Mouse (Mus musculus) MEL (cell line): ENCODE data around the gene Tbck. TPM values are rescaled to one million over a fixed set of nuclear protein-coding genes. Genes with fewer than 3 reads are reported as not detected.

ENCODE experiments used
- DNase-seq: peaks from one replicate; pipeline ENCODE4 v3.0.0; 2011; ENCODE audit warnings: low read depth, low spot score
- H3K27ac ChIP-seq: 2 replicates; pipeline ENCODE4 v1.5.1; 2012; ENCODE audit warnings: low read depth, mild to moderate bottlenecking, control low read depth, low read length, moderate library complexity; ENCODE audit not compliant: control insufficient read depth
- H3K27me3 ChIP-seq, 2 experiments: fragments of 150-350 bp in 1 of 2; sonication (generic) in 1 of 2; 2 replicates each; pipeline ENCODE4 v1.6.1; 2012; ENCODE audit warnings: low read length in 2 of 2, mild to moderate bottlenecking in 2 of 2, improper control_type of control experiment in 1 of 2, moderate library complexity in 1 of 2; ENCODE audit not compliant: insufficient read depth in 2 of 2, control insufficient read depth in 1 of 2
- H3K36me3 ChIP-seq, 2 experiments: 2 replicates each; pipeline ENCODE4 v1.6.1; 2012 to 2014; ENCODE audit warnings: low read length in 2 of 2, improper control_type of control experiment in 1 of 2, inconsistent platforms in 1 of 2, mild to moderate bottlenecking in 1 of 2; ENCODE audit not compliant: insufficient read depth in 2 of 2, control insufficient read depth in 1 of 2
- H3K4me1 ChIP-seq, 2 experiments: fragments of 150-350 bp in 1 of 2; sonication (generic) in 1 of 2; 2 replicates each; pipeline ENCODE4 v1.6.1; 2012; ENCODE audit warnings: low read length in 2 of 2, improper control_type of control experiment in 1 of 2, mild to moderate bottlenecking in 1 of 2; ENCODE audit not compliant: insufficient read depth in 2 of 2, control insufficient read depth in 1 of 2
- H3K4me3 ChIP-seq, 2 experiments: fragments of 150-350 bp in 1 of 2; sonication (generic) in 1 of 2; 2 replicates each; pipeline ENCODE4 v1.5.1; 2012; ENCODE audit warnings: low read depth in 2 of 2, low read length in 2 of 2, mild to moderate bottlenecking in 2 of 2, moderate library complexity in 2 of 2, control low read depth in 1 of 2, improper control_type of control experiment in 1 of 2; ENCODE audit not compliant: control insufficient read depth in 1 of 2, insufficient read depth in 1 of 2
- H3K79me2 ChIP-seq: 2 replicates; pipeline ENCODE4 v1.6.1; 2012; ENCODE audit warnings: mild to moderate bottlenecking, low read length, moderate library complexity; ENCODE audit not compliant: control insufficient read depth, poor library complexity, insufficient read depth
- H3K9ac ChIP-seq: 2 replicates; pipeline ENCODE4 v1.6.1; 2012; ENCODE audit warnings: low read depth, mild to moderate bottlenecking, control low read depth, low read length, moderate library complexity; ENCODE audit not compliant: control insufficient read depth, poor library complexity, severe bottlenecking
- H3K9me3 ChIP-seq: fragments of 150-350 bp; sonication (generic); replicated peaks from 2 replicates; pipeline ENCODE4 v1.6.1; 2012; ENCODE audit warnings: mild to moderate bottlenecking, low read length, improper control_type of control experiment, moderate library complexity; ENCODE audit not compliant: insufficient read depth
- ELF1 ChIP-seq: IDR thresholded peaks from 2 replicates; pipeline ENCODE4 v1.6.1; 2014; ENCODE audit warnings: low read depth, mild to moderate bottlenecking, inconsistent platforms, low read length, improper control_type of control experiment, moderate library complexity
- EP300 ChIP-seq, 2 experiments: IDR thresholded peaks; 2 replicates each; pipeline ENCODE4 v1.6.1; 2011; ENCODE audit warnings: improper control_type of control experiment in 2 of 2, low read length in 2 of 2, low read depth in 1 of 2, mild to moderate bottlenecking in 1 of 2
- ETS1 ChIP-seq: IDR thresholded peaks from 2 replicates; pipeline ENCODE4 v1.6.1; 2012; ENCODE audit warnings: low read depth, mild to moderate bottlenecking, inconsistent platforms, low read length, improper control_type of control experiment, moderate library complexity
- GATA1 ChIP-seq: IDR thresholded peaks from 2 replicates; pipeline ENCODE4 v1.6.1; 2011; ENCODE audit warnings: low read depth, low read length, improper control_type of control experiment
- HCFC1 ChIP-seq: IDR thresholded peaks from 2 replicates; pipeline ENCODE4 v1.6.1; 2012; ENCODE audit warnings: low read depth, mild to moderate bottlenecking, inconsistent platforms, low read length, improper control_type of control experiment, moderate library complexity
- JUND ChIP-seq: IDR thresholded peaks from 2 replicates; pipeline ENCODE4 v1.6.1; 2011; ENCODE audit warnings: low read depth, mild to moderate bottlenecking, improper control_type of control experiment, low read length
- MEF2A ChIP-seq: IDR thresholded peaks from 2 replicates; pipeline ENCODE4 v1.6.1; 2014; ENCODE audit warnings: low read depth, mild to moderate bottlenecking, inconsistent platforms, low read length, improper control_type of control experiment; ENCODE audit not compliant: poor library complexity, insufficient replicate concordance, severe bottlenecking; ENCODE audit errors: extremely low read depth
- MXI1 ChIP-seq: IDR thresholded peaks from 2 replicates; pipeline ENCODE4 v1.6.1; 2011; ENCODE audit warnings: mild to moderate bottlenecking, low read depth, low read length, improper control_type of control experiment
- POLR2A ChIP-seq, 2 experiments: IDR thresholded peaks; 2 replicates each; pipeline ENCODE4 v1.6.1; 2011 to 2012; ENCODE audit warnings: low read length in 2 of 2, mild to moderate bottlenecking in 2 of 2, control low read depth in 1 of 2, improper control_type of control experiment in 1 of 2, low read depth in 1 of 2, moderate library complexity in 1 of 2; ENCODE audit not compliant: control insufficient read depth in 1 of 2, insufficient read depth in 1 of 2, poor library complexity in 1 of 2
- POLR2AphosphoS2 ChIP-seq: IDR thresholded peaks from 2 replicates; pipeline ENCODE4 v1.6.1; 2011; ENCODE audit warnings: low read length, improper control_type of control experiment
- RCOR1 ChIP-seq: IDR thresholded peaks from 2 replicates; pipeline ENCODE4 v1.6.1; 2012; ENCODE audit warnings: low read depth, mild to moderate bottlenecking, inconsistent platforms, low read length, improper control_type of control experiment
- TAL1 ChIP-seq: IDR thresholded peaks from 2 replicates; pipeline ENCODE4 v1.6.1; 2012; ENCODE audit warnings: mild to moderate bottlenecking, inconsistent platforms, low read length, moderate library complexity, mixed read lengths
- TCF12 ChIP-seq: IDR thresholded peaks from 2 replicates; pipeline ENCODE4 v1.6.1; 2014; ENCODE audit warnings: low read depth, mild to moderate bottlenecking, inconsistent platforms, low read length, improper control_type of control experiment, moderate library complexity
- ZKSCAN1 ChIP-seq: IDR thresholded peaks from 2 replicates; pipeline ENCODE4 v1.6.1; 2012; ENCODE audit warnings: low read depth, mild to moderate bottlenecking, inconsistent platforms, low read length, improper control_type of control experiment, moderate library complexity
- polyA plus RNA-seq, 2 experiments: library from polyadenylated mRNA; stranded (reverse) in 1 of 2; unstranded in 1 of 2; fragments of >175 nt in 1 of 2; fragments of >200 nt in 1 of 2; gene quantifications; 2 replicates each; pipeline versions ENCODE4 v1.2.1 to v1.2.4; 2012; ENCODE audit warnings: low replicate concordance in 2 of 2, low read depth in 1 of 2; ENCODE audit not compliant: insufficient read length in 2 of 2, insufficient read depth in 1 of 2, missing spikeins in 1 of 2
- total RNA-seq: library from RNA; depleted of rRNA; stranded (reverse); fragments of 300-350 nt; gene quantifications from 2 replicates; pipeline ENCODE4 v1.2.3, GENCODE M21; 2012

Tbck gene
- total and polyA plus RNA-seq, 3 experiments = 4.6 to 7.5 TPM; not detected in 1

GRCm38 (mm10) chr3:132856651-132857050, 172.7 kb downstream of the Tbck start:
- DNase-seq = no peak
- Histone ChIP-seq H3K79me2 (no peaks in the 10 kb centered on the region), H3K9ac (no peak overlapping the region), H3K4me1 (peaks cover 4 to 14% of the 10 kb centered on the region in 2 experiments), H3K27me3 (no peaks in the 10 kb centered on the region), H3K9me3 (no peaks in the 10 kb centered on the region), H3K27ac (no peak overlapping the region), H3K4me3 (no peak overlapping the region), H3K36me3 (peaks cover 0 to 5% of the 10 kb centered on the region in 2 experiments; a peak in 2 of 4 replicates)
- no peak for TF ChIP-seq GATA1

GRCm38 (mm10) chr3:132858849-132859248, 174.9 kb downstream of the Tbck start:
- peaks cover 4 to 18% of the 10 kb centered on the region in 2 experiments for H3K4me1 ChIP-seq
- no peaks in the 10 kb centered on the region for H3K27me3 ChIP-seq
- no peak overlapping the region for H3K4me3 ChIP-seq
- no peaks in the 10 kb centered on the region for H3K9me3 ChIP-seq
- H3K27ac ChIP-seq = no peak overlapping the region
- no peaks in the 10 kb centered on the region for H3K79me2 ChIP-seq
- H3K9ac ChIP-seq = no peak overlapping the region
- no peak for DNase-seq
- TF ChIP-seq ZKSCAN1 = no peak
- TF ChIP-seq ETS1 = no peak
- no peak for TF ChIP-seq POLR2AphosphoS2
- TF ChIP-seq POLR2A (IDR thresholded peaks at IDR 0.05; ENCODE audit: control insufficient read depth in 1 of 2, insufficient read depth in 1 of 2, low read depth in 1 of 2, low read length in 2 of 2, poor library complexity in 1 of 2) = no peak
- no peak for TF ChIP-seq MEF2A
- no peak for TF ChIP-seq JUND
- no peak for TF ChIP-seq GATA1
- peaks cover 0 to 5% of the 10 kb centered on the region in 2 experiments; a peak in 2 of 4 replicates for H3K36me3 ChIP-seq

DNA sequence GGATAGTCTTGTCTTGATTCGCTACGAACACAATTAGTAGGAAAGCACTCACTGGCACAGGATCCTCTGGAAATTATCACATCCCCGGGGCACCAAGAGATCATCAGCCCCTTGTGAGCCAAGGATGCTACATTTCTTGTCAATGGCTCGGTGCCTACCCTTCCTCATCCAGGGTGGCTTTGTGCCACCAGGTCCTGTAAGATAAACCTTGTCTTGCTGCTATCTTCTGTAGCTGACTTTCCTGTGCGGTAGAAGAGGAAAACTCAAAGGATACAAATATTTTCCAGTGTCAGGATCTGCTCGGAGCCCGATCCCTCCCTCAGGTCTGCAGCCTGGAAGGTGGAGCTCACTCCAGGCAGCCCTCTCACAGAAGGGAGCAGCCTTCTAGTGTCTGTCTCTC, 175.6 kb downstream of the Tbck start:
- peak overlapping the region; percentile 50 to 73 for H3K4me3 ChIP-seq
- peak; percentile 51 for DNase-seq
- peaks cover 0 to 5% of the 10 kb centered on the region in 2 experiments; a peak in 2 of 4 replicates for H3K36me3 ChIP-seq
- no peaks in the 10 kb centered on the region for H3K27me3 ChIP-seq
- no peaks in the 10 kb centered on the region for H3K79me2 ChIP-seq
- peaks cover 5 to 25% of the 10 kb centered on the region in 2 experiments for H3K4me1 ChIP-seq
- no peak overlapping the region for H3K27ac ChIP-seq
- H3K9me3 ChIP-seq = no peaks in the 10 kb centered on the region
- H3K9ac ChIP-seq = peak overlapping the region; percentile 36
- TF ChIP-seq ELF1 = no peak
- TF ChIP-seq ETS1 = 0 out of 2 replicates have a peak, but pooled peaks have one; percentile 18
- TF ChIP-seq MXI1 = peak; percentile 29; the same call in 1 of the 2 replicates
- 0 out of 2 replicates have a peak, but pooled peaks have one; percentile 33 for TF ChIP-seq TAL1
- TF ChIP-seq GATA1 = peak; percentile 48; the same call in 1 of the 2 replicates
- peak; percentile 76 for TF ChIP-seq TCF12
- no peak for TF ChIP-seq HCFC1
- peak; percentile 52; the same call in 1 of the 2 replicates for TF ChIP-seq RCOR1
- peak; percentile 61 to 63 for TF ChIP-seq EP300 (IDR thresholded peaks at IDR 0.05; ENCODE audit: low read depth in 1 of 2, low read length in 2 of 2)
